In genomic region chr15:12091781-12092458, GRCm38 (mm10) we compare ENCODE assay signal across 8 mouse cellular contexts. TPM values are rescaled to one million over a fixed set of nuclear protein-coding genes. Genes with fewer than 3 reads are reported as not detected.
DNase-seq lines count a peak whose midpoint lies in the region; ATAC-seq and TF ChIP-seq lines count a peak whose summit lies in the region.

No protein-coding gene starts in this region.

- no peak overlapping the region for H3K4me2 ChIP-seq in hindbrain, embryonic 11.5 days (replicated peaks; ENCODE audit: low read depth, low read length)
- H3K4me2 ChIP-seq in hindbrain, embryonic 14.5 days (replicated peaks) = no peak overlapping the region

- no peak overlapping the region for H3K9ac ChIP-seq in hindbrain, embryonic 11.5 days (ENCODE audit: low read depth, low read length)
- H3K9ac ChIP-seq in hindbrain, embryonic 14.5 days = no peak overlapping the region

- no peak for ATAC-seq in hindbrain, embryonic 11.5 days (ENCODE audit: low FRiP score)
- no peak for ATAC-seq in hindbrain, embryonic 14.5 days (ENCODE audit: low FRiP score)
- ATAC-seq in inflammation-experienced regulatory T-cells, adult 6 months = peak; percentile 70
- no peak for ATAC-seq in erythroid progenitor cell, adult 5-6 weeks (replicated peaks; ENCODE audit: low FRiP score, poor library complexity, severe bottlenecking)

- no peak for TF ChIP-seq POLR2A in bone marrow macrophage, adult 2 months (IDR thresholded peaks at IDR 0.05; ENCODE audit: borderline replicate concordance, low read depth, low read length)

- H3K4me1 ChIP-seq in hindbrain, embryonic 11.5 days (replicated peaks; ENCODE audit: control insufficient read depth, insufficient read depth, low read length) = no peaks in the 10 kb centered on the region
- H3K4me1 ChIP-seq in hindbrain, embryonic 14.5 days (replicated peaks; ENCODE audit: control insufficient read depth, insufficient read depth, low read length) = peaks cover 14% of the 10 kb centered on the region
- H3K4me1 ChIP-seq in bone marrow macrophage, adult 2 months (ENCODE audit: control insufficient read depth, insufficient read depth, low read length) = no peaks in the 10 kb centered on the region

- peak; percentile 71 for TF ChIP-seq CTCF in bone marrow macrophage, adult 2 months (IDR thresholded peaks at IDR 0.05; ENCODE audit: low read depth, low read length)

- H3K27me3 ChIP-seq in hindbrain, embryonic 11.5 days (ENCODE audit: control insufficient read depth, insufficient read depth, low read length) = no peaks in the 10 kb centered on the region
- no peaks in the 10 kb centered on the region for H3K27me3 ChIP-seq in hindbrain, embryonic 14.5 days (ENCODE audit: control insufficient read depth, insufficient read depth, low read length)

- WGBS in hindbrain, embryonic 11.5 days = 64% methylated on average over 10 of the region's 10 CpGs
- 70% methylated on average over 10 of the region's 10 CpGs for WGBS in hindbrain, embryonic 14.5 days

- no peaks in the 10 kb centered on the region for H3K9me3 ChIP-seq in hindbrain, embryonic 11.5 days (ENCODE audit: control insufficient read depth, low read length)
- H3K9me3 ChIP-seq in hindbrain, embryonic 14.5 days (ENCODE audit: control insufficient read depth, low read length) = no peaks in the 10 kb centered on the region

- H3K27ac ChIP-seq in hindbrain, embryonic 11.5 days (ENCODE audit: low read depth, low read length) = no peak overlapping the region
- no peak overlapping the region for H3K27ac ChIP-seq in hindbrain, embryonic 14.5 days
- no peak overlapping the region for H3K27ac ChIP-seq in bone marrow macrophage, adult 2 months (ENCODE audit: insufficient read depth, low read depth, low read length)

- H3K4me3 ChIP-seq in hindbrain, embryonic 11.5 days (ENCODE audit: low read depth, low read length) = no peak overlapping the region
- H3K4me3 ChIP-seq in hindbrain, embryonic 14.5 days (replicated peaks; ENCODE audit: low read length) = no peak overlapping the region
- H3K4me3 ChIP-seq in bone marrow macrophage, adult 2 months (ENCODE audit: insufficient read depth, low read length) = no peak overlapping the region

- peak; percentile 54 for DNase-seq in hindbrain, embryonic 11.5 days (ENCODE audit: low spot score)
- no peak for DNase-seq in hindbrain, embryonic 14.5 days (ENCODE audit: low spot score)
- DNase-seq in urinary bladder, postnatal 36 days (ENCODE audit: low spot score in 2 of 2) = peak; percentile 26 to 39
- no peak for DNase-seq in urinary bladder, adult 2 months (ENCODE audit: low spot score)
- DNase-seq in natural killer cell, adult 2 months (ENCODE audit: low spot score in 2 of 2) = peak; percentile 41 to 66

- no peaks in the 10 kb centered on the region for H3K36me3 ChIP-seq in hindbrain, embryonic 11.5 days (ENCODE audit: control insufficient read depth, insufficient read depth, low read length)
- no peaks in the 10 kb centered on the region for H3K36me3 ChIP-seq in hindbrain, embryonic 14.5 days (replicated peaks; ENCODE audit: control insufficient read depth, insufficient read depth)

RNA-seq across cellular contexts. Expression of gene Zfr, which starts 25.7 kb away (rescaled TPM):
- 142 and 165 TPM in 2 replicates for polyA plus RNA-seq in hindbrain, embryonic 11.5 days (2014; fragmentation: Nextera tagmentation; extraction: Ambion mirVana)
- polyA plus RNA-seq in hindbrain, embryonic 14.5 days (2014; fragmentation: Nextera tagmentation; extraction: Ambion mirVana) = 228 and 233 TPM in 2 replicates
- 50.2 and 53.9 TPM in 2 replicates for polyA plus RNA-seq in urinary bladder, adult 2 months (2012; rRNA removed)
- polyA plus RNA-seq in bone marrow macrophage, adult 2 months (2012; ENCODE audit: insufficient read depth, insufficient read length, missing spikeins) = 59.0 and 60.8 TPM in 2 replicates
- 100 to 1,000 TPM; 159 to 229 (median 184) TPM for polyA plus RNA-seq in inflammation-experienced regulatory T-cells, adult 6 months (2017; shearing (Covaris generic))
- 73.9 and 80.1 TPM in 2 replicates for total RNA-seq in erythroid progenitor cell, adult 5-6 weeks (2015; ENCODE audit: low replicate concordance)
- total RNA-seq in erythroid progenitor cell, adult 5-6 weeks (2017; ENCODE audit: low replicate concordance) = 45.5 and 53.8 TPM in 2 replicates

Comparison
In these comparisons a context has a peak if more than half of its experiments do, and no peak if none do; other contexts are left out.
1. DNase-seq: peak in hindbrain, embryonic 11.5 days (single experiment), urinary bladder, postnatal 36 days (2 of 2) and natural killer cell, adult 2 months (2 of 2); none in hindbrain, embryonic 14.5 days (single experiment) and urinary bladder, adult 2 months (single experiment).